Mouse (Mus musculus): ENCODE measurements around the gene Apol7c.

- TF ChIP-seq CTCF (IDR thresholded peaks at IDR 0.05; ENCODE audit: low read depth, low read length) (no peak), POLR2A (IDR thresholded peaks at IDR 0.05; ENCODE audit: borderline replicate concordance, low read depth, low read length) (no peak)
These were observed 48.6 kb upstream of the Apol7c start for GRCm38 (mm10) chr15:77581681-77582080.
